Mouse (Mus musculus) right cerebral cortex, postnatal 25 days (tissue): ENCODE data around the gene C1qtnf5.
"Not testable (repeated sequence)": the region's sequence is repeated elsewhere in the genome, so short reads cannot be mapped to it uniquely, and the experiment has no call there.

Experiments used
- DNase-seq: peaks from one replicate; pipeline ENCODE4 v3.0.0; 2022

Gene C1qtnf5

DNA sequence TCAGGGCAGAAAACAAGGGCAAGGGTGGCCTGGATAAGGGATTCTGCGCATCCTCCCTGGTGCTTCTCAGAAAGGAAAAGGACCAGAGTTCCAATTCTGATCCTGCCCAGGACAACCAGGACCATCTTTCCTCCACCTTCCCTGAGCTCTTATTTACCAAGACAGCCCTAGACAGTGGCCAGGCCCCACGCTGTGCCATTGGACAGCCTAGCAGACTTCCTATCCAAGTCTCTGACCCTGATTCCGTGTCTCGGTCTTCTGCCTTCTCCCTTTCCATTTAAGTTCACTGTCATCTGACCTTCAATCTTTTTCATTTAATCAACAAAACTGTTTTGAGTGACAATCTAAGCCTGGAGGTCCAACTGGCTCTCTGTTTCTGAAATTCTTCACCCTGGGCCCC lies 449 bp upstream of the C1qtnf5 start:
- no peak for DNase-seq

DNA sequence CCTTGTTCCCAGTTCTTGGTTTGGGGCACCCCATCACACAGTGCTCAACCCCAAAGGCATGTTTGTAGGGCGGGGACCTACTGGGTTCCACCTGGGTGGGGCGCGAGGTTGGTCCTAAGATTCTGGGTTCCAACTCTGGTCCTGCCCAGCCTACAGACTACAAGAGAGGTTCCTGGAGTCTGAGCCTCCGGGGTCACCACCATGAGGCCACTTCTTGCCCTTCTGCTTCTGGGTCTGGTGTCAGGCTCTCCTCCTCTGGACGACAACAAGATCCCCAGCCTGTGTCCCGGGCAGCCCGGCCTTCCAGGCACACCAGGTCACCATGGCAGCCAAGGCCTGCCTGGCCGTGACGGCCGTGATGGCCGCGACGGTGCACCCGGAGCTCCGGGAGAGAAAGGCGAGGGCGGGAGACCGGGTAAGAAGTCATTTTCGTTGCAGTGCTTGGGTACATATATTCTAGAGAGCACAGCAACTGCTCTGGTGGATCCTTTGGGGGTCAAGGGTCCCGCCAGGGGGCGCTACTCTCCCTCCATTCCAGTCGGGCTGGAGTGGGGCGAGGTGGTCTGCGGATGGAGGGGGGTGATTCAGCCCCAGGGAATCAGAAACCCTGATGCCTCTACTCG lies 623 bp downstream of the C1qtnf5 start:
- peak; percentile 39 for DNase-seq

GRCm38 (mm10) chr9:44108269-44109055 lies 1.4 kb downstream of the C1qtnf5 start:
- DNase-seq, result no peak

DNA sequence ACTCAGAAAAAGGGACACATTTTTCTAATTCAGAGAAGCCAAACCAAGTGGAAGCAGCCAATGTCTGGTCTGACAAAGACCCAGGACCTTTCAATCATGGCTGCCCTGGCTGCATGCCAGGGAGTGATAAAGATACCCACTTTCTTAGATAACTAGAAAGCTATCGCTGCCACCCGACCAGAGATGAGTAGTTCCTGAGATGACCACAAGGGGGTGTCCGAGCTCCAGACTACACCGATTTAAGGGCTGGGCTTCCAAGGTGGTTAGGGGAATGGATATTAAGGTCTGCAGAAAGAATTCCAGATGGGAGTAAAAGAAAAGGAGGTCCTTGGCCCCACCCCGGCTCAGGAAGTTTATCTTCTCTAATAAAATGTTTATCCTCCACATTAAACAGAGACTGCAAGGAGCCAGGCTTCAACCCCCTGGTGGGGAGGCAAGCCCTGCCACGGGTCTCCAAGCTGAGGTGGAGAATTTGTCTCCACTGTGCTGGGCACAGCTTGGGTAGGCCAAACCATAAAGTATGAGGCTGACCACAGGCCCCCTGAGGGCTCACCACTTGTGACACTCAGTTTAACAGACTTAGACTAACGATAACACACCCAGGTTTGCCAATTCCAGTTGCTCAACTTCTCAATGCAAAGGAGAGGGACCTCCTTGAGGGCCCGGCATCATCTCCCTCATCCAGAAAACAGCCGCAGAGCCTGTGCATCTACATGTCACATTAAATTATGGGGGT lies 2.5 kb downstream of the C1qtnf5 start:
- peak; percentile 65 for DNase-seq

- not testable (repeated sequence) for DNase-seq
Measured at GRCm38 (mm10) chr9:44111909-44112308, 4.9 kb downstream of the C1qtnf5 start.

DNA sequence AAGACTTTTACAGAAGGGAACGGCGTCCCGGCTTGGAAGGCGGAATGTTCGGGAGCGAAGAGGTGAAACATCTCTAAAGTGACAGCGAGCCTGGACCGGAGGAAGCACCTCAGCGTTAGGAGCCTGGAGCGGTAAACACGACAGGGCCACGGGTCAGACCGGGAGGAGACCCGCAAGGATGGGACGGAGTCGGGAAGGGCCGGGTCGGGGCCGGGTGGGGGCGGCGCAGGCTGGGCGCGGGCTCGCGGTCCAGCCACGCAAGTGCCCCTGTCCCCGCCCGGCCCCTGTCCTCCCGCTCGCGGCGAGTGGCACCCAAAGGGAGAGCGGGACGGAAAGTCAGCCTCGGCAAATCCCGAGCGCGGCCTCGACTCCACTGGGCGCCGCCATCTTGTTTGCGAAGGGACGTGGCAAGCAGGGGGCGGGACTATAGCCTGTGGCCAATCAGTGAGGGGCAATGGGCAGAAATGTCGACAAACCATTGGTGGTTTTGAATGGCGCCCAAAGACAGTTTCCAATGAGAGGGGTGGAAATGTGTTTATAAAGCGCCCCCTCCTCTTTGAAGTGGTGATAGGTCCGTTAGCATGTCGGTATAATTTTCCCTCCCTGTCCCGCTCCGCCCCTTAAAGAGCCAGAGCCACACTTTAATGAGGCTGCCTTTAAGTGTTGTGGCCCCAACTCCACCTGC lies 6.2 kb downstream of the C1qtnf5 start, which contains the start of the genes Gm49380 and Rnf26:
Gm49380 (minus strand) TSS at position 396 of the 685 bp plus-strand sequence.
Rnf26 (minus strand) TSS at position 413 of the 685 bp plus-strand sequence.
- DNase-seq, result peak; percentile 93

GRCm38 (mm10) chr9:44114453-44114852 lies 7.4 kb downstream of the C1qtnf5 start:
- no peak for DNase-seq

DNA sequence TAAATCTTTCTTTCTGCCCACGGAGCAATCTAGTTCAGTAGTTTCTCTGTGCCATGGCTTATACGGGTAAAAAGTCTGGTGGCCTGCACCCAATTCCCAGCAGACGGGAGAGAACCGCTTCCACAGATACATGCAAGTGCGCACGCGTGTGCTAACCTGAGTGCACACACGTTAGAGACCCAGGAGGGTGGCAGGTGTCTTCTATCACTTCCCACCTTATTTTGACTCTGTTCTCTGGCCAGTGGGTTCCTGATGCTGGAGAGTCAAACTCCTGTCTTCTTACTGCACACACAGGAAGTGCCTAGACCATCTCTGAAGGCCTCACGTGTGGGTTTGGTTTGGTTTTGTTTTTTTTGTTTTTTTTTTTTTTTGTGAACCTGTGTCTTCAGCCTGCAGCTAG lies 8.6 kb downstream of the C1qtnf5 start:
- no peak for DNase-seq

GRCm38 (mm10) chr9:44116182-44116581 lies 9.1 kb downstream of the C1qtnf5 start:
- DNase-seq, result no peak

DNA sequence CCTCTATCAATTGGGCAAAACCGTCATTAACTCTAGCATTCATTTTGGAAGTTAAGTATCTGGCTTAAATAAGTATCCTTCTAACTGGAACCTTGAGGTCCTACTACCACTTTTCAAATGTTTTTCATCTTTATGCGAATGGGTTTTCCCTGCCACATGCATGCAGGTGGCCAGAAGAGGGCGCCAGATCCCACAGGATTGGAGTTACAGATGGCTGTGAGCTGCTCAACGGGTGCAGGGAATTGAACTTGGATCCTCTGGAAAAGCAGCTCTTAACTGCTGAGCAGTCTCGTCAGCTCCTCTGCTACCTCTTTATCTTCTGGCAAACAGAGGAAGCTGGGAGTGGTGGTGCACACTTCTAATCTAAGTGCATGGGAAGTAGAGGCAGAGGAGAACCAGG lies 12.0 kb downstream of the C1qtnf5 start:
- no peak for DNase-seq

DNA sequence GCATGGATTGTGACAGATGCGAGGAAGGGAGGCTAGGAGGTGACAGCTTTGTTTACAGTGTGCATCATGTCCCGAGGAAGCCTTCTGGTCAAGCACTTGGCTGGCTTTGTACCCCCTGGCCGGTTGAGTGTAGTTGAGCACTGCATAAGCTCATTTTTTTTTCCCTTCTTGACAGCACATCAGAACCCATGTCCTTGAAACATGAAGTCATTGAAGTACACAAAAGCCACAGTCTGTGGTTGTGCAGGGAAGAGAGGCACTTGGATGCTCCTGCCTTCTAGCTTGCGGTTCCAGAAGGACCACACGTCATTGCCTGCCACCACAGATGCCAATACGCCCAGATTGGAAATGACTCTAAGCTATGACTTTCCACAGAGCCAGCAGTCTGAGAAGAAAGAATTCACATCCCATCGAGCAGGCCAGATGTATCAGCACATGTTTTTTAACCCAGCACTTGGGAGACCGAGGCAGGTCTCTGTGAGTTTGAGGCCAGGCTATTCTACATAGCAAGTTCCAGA lies 13.0 kb downstream of the C1qtnf5 start:
- DNase-seq, result no peak

DNA sequence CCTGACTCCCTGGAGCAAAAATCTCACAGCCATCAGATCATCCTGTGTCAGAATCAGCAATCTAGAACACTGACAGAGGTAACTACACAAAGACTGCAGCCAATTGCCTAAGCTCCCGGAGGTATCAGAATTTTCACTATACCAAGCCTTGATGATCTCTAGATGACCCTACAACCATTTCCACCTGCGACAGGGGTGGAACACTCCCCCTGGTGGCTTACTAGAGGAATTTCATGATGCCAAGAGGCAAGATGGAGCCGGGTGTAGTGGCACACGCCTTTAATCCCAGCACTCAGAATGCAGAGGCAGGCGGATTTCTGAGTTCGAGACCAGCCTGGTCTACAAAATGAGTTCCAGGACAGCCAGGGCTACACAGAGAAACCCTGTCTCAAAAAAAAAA lies 17.3 kb downstream of the C1qtnf5 start:
- DNase-seq, result no peak

- DNase-seq, result no peak
Measured at GRCm38 (mm10) chr9:44125026-44125425, 18.0 kb downstream of the C1qtnf5 start.

- DNase-seq, result peak; percentile 76
Measured at GRCm38 (mm10) chr9:44125546-44126428, 18.7 kb downstream of the C1qtnf5 start.

- DNase-seq, result no peak
Measured at GRCm38 (mm10) chr9:44126746-44127145, 19.7 kb downstream of the C1qtnf5 start.

GRCm38 (mm10) chr9:44127351-44127801 lies 20.3 kb downstream of the C1qtnf5 start:
- no peak for DNase-seq

GRCm38 (mm10) chr9:44129633-44130032 lies 22.6 kb downstream of the C1qtnf5 start:
- DNase-seq, result no peak

DNA sequence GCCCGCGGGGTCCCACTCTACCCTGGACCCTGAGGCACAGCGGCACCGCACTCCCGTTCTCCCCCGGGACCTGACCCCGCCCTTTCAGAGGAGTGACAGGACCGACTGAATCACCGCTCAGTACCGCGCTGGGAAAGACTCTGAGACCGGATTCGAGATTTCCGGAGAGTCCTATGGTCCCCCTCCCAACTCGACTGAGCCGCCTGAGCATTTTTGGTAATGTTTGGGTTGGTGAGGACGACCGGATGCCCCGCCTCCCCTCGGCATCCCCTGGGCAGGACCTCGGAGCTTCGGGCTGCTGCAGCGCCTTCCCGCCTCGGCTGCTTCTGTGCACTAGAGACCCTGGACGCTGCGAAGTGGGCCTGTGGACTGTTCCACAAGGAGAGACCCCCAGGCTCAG lies 23.0 kb downstream of the C1qtnf5 start:
- no peak for DNase-seq

GRCm38 (mm10) chr9:44130581-44131275 lies 23.7 kb downstream of the C1qtnf5 start:
- DNase-seq, result no peak

GRCm38 (mm10) chr9:44131276-44131590 lies 24.2 kb downstream of the C1qtnf5 start:
- no peak for DNase-seq

GRCm38 (mm10) chr9:44132200-44132599 lies 25.2 kb downstream of the C1qtnf5 start:
- DNase-seq, result no peak
